Mouse (Mus musculus) midbrain, embryonic 11.5 days (tissue): Measurements from ENCODE around the gene Ceacam14. TPM values are rescaled to one million over a fixed set of nuclear protein-coding genes. Genes with fewer than 3 reads are reported as not detected.

ENCODE experiments used
- ATAC-seq: fragments of 200-750 bp; cut with Nextera tagmentation; 2 replicates; pipeline ENCODE4 v1.8.0; 2017; ENCODE audit warnings: moderate TSS enrichment, moderate library complexity; ENCODE audit not compliant: low FRiP score
- DNase-seq: peaks from one replicate; pipeline ENCODE4 v3.0.0; 2015; ENCODE audit warnings: low spot score; ENCODE audit errors: missing footprints
- H3K27ac ChIP-seq: fragments of 300-500 bp; sonication (generic); 2 replicates; pipeline ENCODE4 v1.5.1; 2014; ENCODE audit warnings: low read depth, low read length
- H3K27me3 ChIP-seq: fragments of 300-500 bp; sonication (generic); 2 replicates; pipeline ENCODE4 v1.6.1; 2014; ENCODE audit warnings: mild to moderate bottlenecking, low read length, moderate library complexity, mixed read lengths; ENCODE audit not compliant: control insufficient read depth, insufficient read depth
- H3K36me3 ChIP-seq: fragments of 300-500 bp; sonication (generic); 2 replicates; pipeline ENCODE4 v1.6.1; 2014; ENCODE audit warnings: mild to moderate bottlenecking, low read length, moderate library complexity, mixed read lengths; ENCODE audit not compliant: control insufficient read depth, insufficient read depth
- H3K4me1 ChIP-seq: fragments of 300-500 bp; sonication (generic); 2 replicates; pipeline ENCODE4 v1.6.1; 2014; ENCODE audit warnings: low read length; ENCODE audit not compliant: control insufficient read depth, insufficient read depth
- H3K4me2 ChIP-seq: fragments of 300-500 bp; sonication (generic); 2 replicates; pipeline ENCODE4 v1.6.1; 2014; ENCODE audit warnings: mild to moderate bottlenecking, moderate library complexity
- H3K4me3 ChIP-seq: fragments of 300-500 bp; sonication (generic); 2 replicates; pipeline ENCODE4 v1.5.1; 2014; ENCODE audit warnings: low read depth, low read length
- H3K9ac ChIP-seq: fragments of 300-500 bp; sonication (generic); 2 replicates; pipeline ENCODE4 v1.6.1; 2014; ENCODE audit warnings: low read length
- H3K9me3 ChIP-seq: fragments of 300-500 bp; sonication (generic); 2 replicates; pipeline ENCODE4 v1.6.1; 2016; ENCODE audit warnings: low read length; ENCODE audit not compliant: control insufficient read depth
- WGBS: fragments of 180-500 bp; shearing (Covaris S2); extraction: QIAGEN DNeasy Blood & Tissue Kit; methylation state at CpG from one replicate; pipeline ENCODE4 v1.1.7; 2014; 5-methylcytosine and 5-hydroxymethylcytosine counted together
- polyA plus RNA-seq: library from polyadenylated mRNA; unstranded; fragments of >200 nt; fragmentation: Nextera tagmentation; extraction: Ambion mirVana; gene quantifications from 2 replicates; pipeline ENCODE4 v1.2.1, GENCODE M21; 2014

The Ceacam14 gene
- polyA plus RNA-seq: not detected in 2 replicates

GRCm38 (mm10) chr7:17812333-17812732 is at the start of gene Ceacam14:
Ceacam14 (plus strand) TSS chr7:17812633.
- DNase-seq (no peak), ATAC-seq (no peak)
- H3K27me3 ChIP-seq: no peaks in the 10 kb centered on the region
- no peak within 1 kb of the TSS for H3K9ac ChIP-seq
- H3K4me2 ChIP-seq: no peak within 1 kb of the TSS
- no peaks in the 10 kb centered on the region for H3K4me1 ChIP-seq
- no peaks in the 10 kb centered on the region for H3K36me3 ChIP-seq
- H3K4me3 ChIP-seq: no peak within 1 kb of the TSS
- whole genome bisulfite sequencing: 72% methylated on average over 4 of the region's 4 CpGs
- peaks cover 13% of the 10 kb centered on the region; the same call in 1 of the 2 replicates for H3K9me3 ChIP-seq
- no peak within 1 kb of the TSS for H3K27ac ChIP-seq

Other genes with a start within 250 kb of the Ceacam14 start
- not detected in 2 replicates for gene Ceacam5, start 99.4 kb upstream of the Ceacam14 start, polyA plus RNA-seq
- not detected in 2 replicates for gene Gm5155, start 59.1 kb downstream of the Ceacam14 start, polyA plus RNA-seq
- not detected in 2 replicates for gene Ceacam11, start 159.5 kb downstream of the Ceacam14 start, polyA plus RNA-seq
- gene Ceacam13, start 197.3 kb downstream of the Ceacam14 start, polyA plus RNA-seq: not detected in 2 replicates